Mouse (Mus musculus): Measurements from ENCODE around the gene Glis1. TPM values are rescaled to one million over a fixed set of nuclear protein-coding genes. Genes with fewer than 3 reads are reported as not detected.

The Glis1 gene
- polyA plus RNA-seq, 1 experiment from 2014 or later = 6.8 TPM

- no peaks in the 10 kb centered on the region for H3K9me3 ChIP-seq (ENCODE audit: control insufficient read depth, low read length)
- 10% methylated on average over 12 of the region's 12 CpGs for WGBS
- no peak overlapping the region for H3K4me3 ChIP-seq (ENCODE audit: low read depth, low read length)
- H3K4me1 ChIP-seq (ENCODE audit: control insufficient read depth, insufficient read depth, low read length) = peaks cover 51% of the 10 kb centered on the region
- no peaks in the 10 kb centered on the region for H3K27me3 ChIP-seq (ENCODE audit: control insufficient read depth, insufficient read depth, low read length)
- peak; percentile 56; the same call in 1 of the 2 replicates for ATAC-seq (ENCODE audit: insufficient number of reproducible peaks, low FRiP score, low TSS enrichment, low read depth)
- H3K4me2 ChIP-seq (ENCODE audit: low read depth, severe bottlenecking) = peak overlapping the region; percentile 46
- no peaks in the 10 kb centered on the region for H3K36me3 ChIP-seq (ENCODE audit: control insufficient read depth, insufficient read depth, low read length)
- peak overlapping the region; percentile 34; the same call in 1 of the 2 replicates for H3K9ac ChIP-seq (ENCODE audit: low read length)
- peak overlapping the region; percentile 75 for H3K27ac ChIP-seq (replicated peaks; ENCODE audit: low read depth, low read length)
- peak; percentile 90 for DNase-seq (ENCODE audit: low spot score)
These were observed 23.2 kb downstream of the Glis1 start for GRCm38 (mm10) chr4:107457602-107458001.

GRCm38 (mm10) chr4:107458907-107459306 is 24.5 kb downstream of the Glis1 start:
- WGBS = 83% methylated on average over 17 of the region's 17 CpGs
- Histone ChIP-seq H3K4me1 (ENCODE audit: control insufficient read depth, insufficient read depth, low read length) (peaks cover 52% of the 10 kb centered on the region), H3K27ac (replicated peaks; ENCODE audit: low read depth, low read length) (no peak overlapping the region), H3K4me2 (ENCODE audit: low read depth, severe bottlenecking) (no peak overlapping the region; the same call in 1 of the 2 replicates), H3K27me3 (ENCODE audit: control insufficient read depth, insufficient read depth, low read length) (no peaks in the 10 kb centered on the region), H3K9me3 (ENCODE audit: control insufficient read depth, low read length) (no peaks in the 10 kb centered on the region), H3K9ac (ENCODE audit: low read length) (no peak overlapping the region), H3K4me3 (ENCODE audit: low read depth, low read length) (no peak overlapping the region), H3K36me3 (ENCODE audit: control insufficient read depth, insufficient read depth, low read length) (no peaks in the 10 kb centered on the region)
- ATAC-seq (ENCODE audit: insufficient number of reproducible peaks, low FRiP score, low TSS enrichment, low read depth) (no peak), DNase-seq (ENCODE audit: low spot score) (no peak)

- no peak overlapping the region; the same call in 1 of the 2 replicates for H3K27ac ChIP-seq (replicated peaks; ENCODE audit: low read depth, low read length)
- no peak for DNase-seq (ENCODE audit: low spot score)
- 0 out of 2 replicates have a peak, but pooled peaks cover 2% of the 10 kb centered on the region for H3K27me3 ChIP-seq (ENCODE audit: control insufficient read depth, insufficient read depth, low read length)
- no peaks in the 10 kb centered on the region for H3K9me3 ChIP-seq (ENCODE audit: control insufficient read depth, low read length)
- H3K4me3 ChIP-seq (ENCODE audit: low read depth, low read length) = no peak overlapping the region
- 75% methylated on average over 2 of the region's 2 CpGs for WGBS
- ATAC-seq (ENCODE audit: insufficient number of reproducible peaks, low FRiP score, low TSS enrichment, low read depth) = no peak
- peaks cover 56% of the 10 kb centered on the region for H3K4me1 ChIP-seq (ENCODE audit: control insufficient read depth, insufficient read depth, low read length)
- no peaks in the 10 kb centered on the region for H3K36me3 ChIP-seq (ENCODE audit: control insufficient read depth, insufficient read depth, low read length)
- H3K9ac ChIP-seq (ENCODE audit: low read length) = no peak overlapping the region
- H3K4me2 ChIP-seq (ENCODE audit: low read depth, severe bottlenecking) = no peak overlapping the region
These were observed 25.1 kb downstream of the Glis1 start for GRCm38 (mm10) chr4:107459461-107459860.

- Histone ChIP-seq H3K4me3 (ENCODE audit: low read depth, low read length) (no peak overlapping the region), H3K9ac (ENCODE audit: low read length) (no peak overlapping the region), H3K27me3 (ENCODE audit: control insufficient read depth, insufficient read depth, low read length) (0 out of 2 replicates have a peak, but pooled peaks cover 2% of the 10 kb centered on the region), H3K9me3 (ENCODE audit: control insufficient read depth, low read length) (no peaks in the 10 kb centered on the region), H3K4me2 (ENCODE audit: low read depth, severe bottlenecking) (no peak overlapping the region), H3K4me1 (ENCODE audit: control insufficient read depth, insufficient read depth, low read length) (peaks cover 60% of the 10 kb centered on the region), H3K36me3 (ENCODE audit: control insufficient read depth, insufficient read depth, low read length) (no peaks in the 10 kb centered on the region), H3K27ac (replicated peaks; ENCODE audit: low read depth, low read length) (no peak overlapping the region; the same call in 1 of the 2 replicates)
- peak; percentile 88 for DNase-seq (ENCODE audit: low spot score)
- ATAC-seq (ENCODE audit: insufficient number of reproducible peaks, low FRiP score, low TSS enrichment, low read depth) = peak; percentile 23; the same call in 1 of the 2 replicates
- 20% methylated on average over 11 of the region's 11 CpGs for WGBS
These were observed 26.1 kb downstream of the Glis1 start for GRCm38 (mm10) chr4:107460468-107460867.

GRCm38 (mm10) chr4:107467831-107468230 is 33.4 kb downstream of the Glis1 start:
- peaks cover 7% of the 10 kb centered on the region for H3K27me3 ChIP-seq (ENCODE audit: control insufficient read depth, insufficient read depth, low read length)
- H3K4me2 ChIP-seq (ENCODE audit: low read depth, severe bottlenecking) = no peak overlapping the region
- WGBS = 82% methylated on average over 7 of the region's 7 CpGs
- DNase-seq (ENCODE audit: low spot score) (no peak), ATAC-seq (ENCODE audit: insufficient number of reproducible peaks, low FRiP score, low TSS enrichment, low read depth) (no peak)
- no peak overlapping the region for H3K27ac ChIP-seq (replicated peaks; ENCODE audit: low read depth, low read length)
- no peak overlapping the region for H3K4me3 ChIP-seq (ENCODE audit: low read depth, low read length)
- H3K4me1 ChIP-seq (ENCODE audit: control insufficient read depth, insufficient read depth, low read length) = peaks cover 30% of the 10 kb centered on the region
- no peak overlapping the region for H3K9ac ChIP-seq (ENCODE audit: low read length)
- H3K9me3 ChIP-seq (ENCODE audit: control insufficient read depth, low read length) = no peaks in the 10 kb centered on the region
- H3K36me3 ChIP-seq (ENCODE audit: control insufficient read depth, insufficient read depth, low read length) = no peaks in the 10 kb centered on the region

GRCm38 (mm10) chr4:107468264-107468663 is 33.9 kb downstream of the Glis1 start:
- Histone ChIP-seq H3K27me3 (ENCODE audit: control insufficient read depth, insufficient read depth, low read length) (peaks cover 7% of the 10 kb centered on the region), H3K4me2 (ENCODE audit: low read depth, severe bottlenecking) (no peak overlapping the region), H3K36me3 (ENCODE audit: control insufficient read depth, insufficient read depth, low read length) (no peaks in the 10 kb centered on the region), H3K9ac (ENCODE audit: low read length) (no peak overlapping the region), H3K27ac (replicated peaks; ENCODE audit: low read depth, low read length) (no peak overlapping the region), H3K4me3 (ENCODE audit: low read depth, low read length) (no peak overlapping the region), H3K4me1 (ENCODE audit: control insufficient read depth, insufficient read depth, low read length) (peaks cover 30% of the 10 kb centered on the region), H3K9me3 (ENCODE audit: control insufficient read depth, low read length) (no peaks in the 10 kb centered on the region)
- ATAC-seq (ENCODE audit: insufficient number of reproducible peaks, low FRiP score, low TSS enrichment, low read depth) (no peak), DNase-seq (ENCODE audit: low spot score) (no peak)
- WGBS = 45% methylated on average over 13 of the region's 13 CpGs

- no peaks in the 10 kb centered on the region for H3K36me3 ChIP-seq (ENCODE audit: control insufficient read depth, insufficient read depth, low read length)
- H3K9me3 ChIP-seq (ENCODE audit: control insufficient read depth, low read length) = no peaks in the 10 kb centered on the region
- no peak overlapping the region for H3K4me3 ChIP-seq (ENCODE audit: low read depth, low read length)
- DNase-seq (ENCODE audit: low spot score) (no peak), ATAC-seq (ENCODE audit: insufficient number of reproducible peaks, low FRiP score, low TSS enrichment, low read depth) (no peak)
- no peak overlapping the region; the same call in 1 of the 2 replicates for H3K27ac ChIP-seq (replicated peaks; ENCODE audit: low read depth, low read length)
- H3K4me1 ChIP-seq (ENCODE audit: control insufficient read depth, insufficient read depth, low read length) = peaks cover 27% of the 10 kb centered on the region
- no peak overlapping the region for H3K4me2 ChIP-seq (ENCODE audit: low read depth, severe bottlenecking)
- H3K27me3 ChIP-seq (ENCODE audit: control insufficient read depth, insufficient read depth, low read length) = peaks cover 7% of the 10 kb centered on the region
- 75% methylated on average over 11 of the region's 11 CpGs for WGBS
- H3K9ac ChIP-seq (ENCODE audit: low read length) = no peak overlapping the region
These were observed 34.4 kb downstream of the Glis1 start for GRCm38 (mm10) chr4:107468768-107469167.

GRCm38 (mm10) chr4:107476266-107476665 is 41.9 kb downstream of the Glis1 start:
- DNase-seq (ENCODE audit: low spot score) (no peak), ATAC-seq (ENCODE audit: insufficient number of reproducible peaks, low FRiP score, low TSS enrichment, low read depth) (no peak)
- WGBS = 66% methylated on average over 11 of the region's 11 CpGs
- H3K9ac ChIP-seq (ENCODE audit: low read length) = no peak overlapping the region
- H3K27me3 ChIP-seq (ENCODE audit: control insufficient read depth, insufficient read depth, low read length) = 0 out of 2 replicates have a peak, but pooled peaks cover 4% of the 10 kb centered on the region
- no peaks in the 10 kb centered on the region for H3K9me3 ChIP-seq (ENCODE audit: control insufficient read depth, low read length)
- no peak overlapping the region for H3K4me3 ChIP-seq (ENCODE audit: low read depth, low read length)
- no peak overlapping the region for H3K27ac ChIP-seq (replicated peaks; ENCODE audit: low read depth, low read length)
- H3K4me2 ChIP-seq (ENCODE audit: low read depth, severe bottlenecking) = no peak overlapping the region
- H3K4me1 ChIP-seq (ENCODE audit: control insufficient read depth, insufficient read depth, low read length) = 0 out of 2 replicates have a peak, but pooled peaks cover 7% of the 10 kb centered on the region
- no peaks in the 10 kb centered on the region for H3K36me3 ChIP-seq (ENCODE audit: control insufficient read depth, insufficient read depth, low read length)

- 0 out of 2 replicates have a peak, but pooled peaks cover 4% of the 10 kb centered on the region for H3K27me3 ChIP-seq (ENCODE audit: control insufficient read depth, insufficient read depth, low read length)
- ATAC-seq (ENCODE audit: insufficient number of reproducible peaks, low FRiP score, low TSS enrichment, low read depth) = no peak
- no peak overlapping the region for H3K4me2 ChIP-seq (ENCODE audit: low read depth, severe bottlenecking)
- H3K4me3 ChIP-seq (ENCODE audit: low read depth, low read length) = no peak overlapping the region
- H3K9me3 ChIP-seq (ENCODE audit: control insufficient read depth, low read length) = no peaks in the 10 kb centered on the region
- no peak overlapping the region for H3K9ac ChIP-seq (ENCODE audit: low read length)
- WGBS = 72% methylated on average over 5 of the region's 5 CpGs
- no peak for DNase-seq (ENCODE audit: low spot score)
- 0 out of 2 replicates have a peak, but pooled peaks cover 3% of the 10 kb centered on the region for H3K4me1 ChIP-seq (ENCODE audit: control insufficient read depth, insufficient read depth, low read length)
- no peak overlapping the region for H3K27ac ChIP-seq (replicated peaks; ENCODE audit: low read depth, low read length)
- no peaks in the 10 kb centered on the region for H3K36me3 ChIP-seq (ENCODE audit: control insufficient read depth, insufficient read depth, low read length)
These were observed 44.6 kb downstream of the Glis1 start for GRCm38 (mm10) chr4:107479015-107479414.

Data from limb, embryonic 11.5 days (tissue).